Mouse (Mus musculus) kidney, adult 2 months (tissue): ENCODE measurements around the gene Vwa7. TPM values are rescaled to one million over a fixed set of nuclear protein-coding genes. Genes with fewer than 3 reads are reported as not detected.

Experiments used
- DNase-seq: peaks from one replicate; pipeline ENCODE4 v3.0.0; 2021
- H3K27ac ChIP-seq: fragments of 200-500 bp; 2 replicates; pipeline ENCODE4 v1.5.1; 2012; ENCODE audit warnings: low read depth, low read length, control low read depth, inconsistent platforms; ENCODE audit not compliant: insufficient read depth
- H3K27me3 ChIP-seq: fragments of 200-500 bp; replicated peaks from 2 replicates; pipeline ENCODE4 v1.6.1; 2012; ENCODE audit warnings: mild to moderate bottlenecking, moderate library complexity, low read length, inconsistent platforms; ENCODE audit not compliant: control insufficient read depth, insufficient read depth
- H3K36me3 ChIP-seq: fragments of 200-500 bp; 2 replicates; pipeline ENCODE4 v1.6.1; 2012; ENCODE audit warnings: mild to moderate bottlenecking, moderate library complexity, low read length, inconsistent platforms; ENCODE audit not compliant: control insufficient read depth, insufficient read depth
- H3K4me1 ChIP-seq: fragments of 200-500 bp; 2 replicates; pipeline ENCODE4 v1.6.1; 2011; ENCODE audit warnings: low read length; ENCODE audit not compliant: control insufficient read depth, insufficient read depth
- H3K4me3 ChIP-seq: fragments of 200-500 bp; 2 replicates; pipeline ENCODE4 v1.5.1; 2011; ENCODE audit warnings: mild to moderate bottlenecking, low read depth, low read length, control low read depth; ENCODE audit not compliant: insufficient read depth
- CTCF ChIP-seq: fragments of 200-500 bp; conservative IDR thresholded peaks from 2 replicates; pipeline ENCODE4 v1.5.1; 2011; ENCODE audit warnings: low read depth, mild to moderate bottlenecking, control low read depth, low read length, moderate library complexity, mixed read lengths; ENCODE audit not compliant: insufficient read depth, insufficient read length
- POLR2A ChIP-seq: fragments of 200-500 bp; IDR thresholded peaks from one replicate; pipeline ENCODE4 v1.6.1; 2011; ENCODE audit warnings: low read depth, low read length, control low read depth
- WGBS: fragments of 180-500 bp; shearing (Covaris S2); methylation state at CpG from one replicate; pipeline ENCODE4 v1.1.7; 2018; 5-methylcytosine and 5-hydroxymethylcytosine counted together
- polyA plus RNA-seq: library from polyadenylated mRNA; depleted of rRNA; stranded (reverse); fragments of >200 nt; gene quantifications from 2 replicates; pipeline ENCODE4 v1.2.3, GENCODE M21; 2012

Vwa7 gene
- polyA plus RNA-seq, 1 experiment: 0.89 TPM

DNA sequence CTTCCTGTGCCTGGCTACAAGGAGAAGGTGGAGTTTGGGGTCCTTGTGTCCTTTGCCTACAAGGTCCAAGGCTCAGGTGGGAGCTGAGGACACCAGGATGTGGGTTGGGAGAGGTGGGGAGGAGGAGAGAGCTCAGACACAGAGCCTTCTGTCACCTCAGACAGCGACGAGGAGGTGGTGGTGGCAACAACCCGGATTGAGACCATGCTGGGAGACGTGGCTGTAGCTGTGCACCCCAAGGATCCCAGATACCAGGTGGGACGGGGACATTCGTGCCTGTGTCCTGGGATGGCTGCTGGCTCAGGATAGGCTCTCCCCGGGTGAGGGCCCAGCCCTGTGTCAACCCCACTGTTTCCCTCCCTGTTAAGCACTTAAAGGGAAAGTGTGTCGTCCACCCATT is 4.9 kb upstream of the Vwa7 start:
- no peak overlapping the region for H3K27ac ChIP-seq
- no peak for DNase-seq
- 90% methylated on average over 8 of the region's 8 CpGs for WGBS
- no peaks in the 10 kb centered on the region for H3K4me1 ChIP-seq
- TF ChIP-seq CTCF (no peak), POLR2A (no peak)
- no peaks in the 10 kb centered on the region for H3K27me3 ChIP-seq
- no peaks in the 10 kb centered on the region; the same call in 1 of the 2 replicates for H3K36me3 ChIP-seq
- no peak overlapping the region for H3K4me3 ChIP-seq

DNA sequence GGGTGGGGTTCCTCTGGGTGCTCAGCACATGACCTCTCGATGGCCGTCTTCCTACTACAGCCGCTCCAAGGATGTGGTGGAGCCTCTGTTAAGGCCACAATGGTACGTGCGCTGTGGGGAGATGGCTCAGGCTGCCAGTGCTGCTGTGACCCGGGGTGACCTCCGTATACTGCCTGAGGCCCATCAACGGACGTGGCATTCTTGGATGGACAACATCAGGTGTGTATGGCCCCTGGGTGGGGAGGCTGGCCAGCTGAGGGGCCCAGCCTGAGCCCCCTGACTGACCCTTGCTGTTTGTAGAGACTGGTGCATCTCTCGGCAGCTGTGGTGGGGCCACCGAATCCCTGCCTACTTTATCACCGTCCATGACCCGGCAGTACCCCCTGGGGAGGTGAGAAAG is 3.9 kb upstream of the Vwa7 start:
- Histone ChIP-seq H3K27ac (no peak overlapping the region), H3K36me3 (no peaks in the 10 kb centered on the region; the same call in 1 of the 2 replicates), H3K27me3 (no peaks in the 10 kb centered on the region), H3K4me3 (no peak overlapping the region), H3K4me1 (no peaks in the 10 kb centered on the region)
- TF ChIP-seq POLR2A (no peak), CTCF (no peak)
- 89% methylated on average over 13 of the region's 13 CpGs for WGBS
- DNase-seq: no peak

DNA sequence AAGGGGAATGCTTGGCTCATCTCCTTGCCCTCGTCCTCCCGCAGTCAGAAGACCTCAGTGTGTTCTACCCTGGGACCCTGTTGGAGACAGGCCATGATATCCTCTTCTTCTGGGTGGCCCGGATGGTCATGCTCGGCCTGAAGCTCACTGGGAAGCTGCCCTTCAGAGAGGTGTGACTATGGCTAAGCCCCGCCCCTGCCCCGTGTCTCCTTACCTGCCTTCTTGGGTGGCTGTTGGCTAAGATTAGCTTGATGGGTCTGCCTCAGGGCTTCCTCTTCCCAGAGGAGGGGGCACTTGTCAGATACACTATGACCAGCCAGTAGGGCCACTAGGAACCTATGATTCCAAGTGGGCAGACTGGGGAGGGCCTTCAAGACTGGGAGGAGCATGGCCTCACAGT is 3.2 kb upstream of the Vwa7 start:
- H3K36me3 ChIP-seq: no peaks in the 10 kb centered on the region; the same call in 1 of the 2 replicates
- no peak for DNase-seq
- H3K27ac ChIP-seq: no peak overlapping the region
- no peaks in the 10 kb centered on the region for H3K4me1 ChIP-seq
- H3K4me3 ChIP-seq: no peak overlapping the region
- H3K27me3 ChIP-seq: no peaks in the 10 kb centered on the region
- no peak for TF ChIP-seq CTCF
- no peak for TF ChIP-seq POLR2A
- WGBS: 77% methylated on average over 6 of the region's 6 CpGs

DNA sequence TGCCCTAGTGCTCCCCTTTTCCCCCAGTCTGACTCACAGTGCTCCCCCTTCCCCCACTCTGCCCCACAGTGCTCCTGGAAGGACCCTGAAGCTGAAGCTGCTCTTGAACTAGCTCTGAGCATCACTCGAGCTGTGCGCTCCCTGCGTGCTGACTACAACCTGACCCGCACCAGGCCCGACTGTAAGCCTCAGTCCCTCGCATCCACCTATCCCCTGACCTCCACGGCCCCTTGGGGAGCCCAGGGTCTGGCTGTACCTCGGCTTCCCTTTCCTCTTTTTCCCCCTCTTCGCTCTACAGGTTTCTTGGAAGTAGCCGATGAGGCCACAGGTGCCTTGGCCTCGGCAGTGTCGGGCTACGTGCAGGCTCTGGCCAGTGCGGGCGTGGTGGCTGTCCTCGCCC is 1.1 kb upstream of the Vwa7 start:
- no peaks in the 10 kb centered on the region for H3K27me3 ChIP-seq
- no peaks in the 10 kb centered on the region for H3K4me1 ChIP-seq
- DNase-seq: no peak
- H3K36me3 ChIP-seq: no peaks in the 10 kb centered on the region; the same call in 1 of the 2 replicates
- H3K4me3 ChIP-seq: no peak overlapping the region
- TF ChIP-seq CTCF (no peak), POLR2A (no peak)
- WGBS: 92% methylated on average over 16 of the region's 16 CpGs
- no peak overlapping the region for H3K27ac ChIP-seq

DNA sequence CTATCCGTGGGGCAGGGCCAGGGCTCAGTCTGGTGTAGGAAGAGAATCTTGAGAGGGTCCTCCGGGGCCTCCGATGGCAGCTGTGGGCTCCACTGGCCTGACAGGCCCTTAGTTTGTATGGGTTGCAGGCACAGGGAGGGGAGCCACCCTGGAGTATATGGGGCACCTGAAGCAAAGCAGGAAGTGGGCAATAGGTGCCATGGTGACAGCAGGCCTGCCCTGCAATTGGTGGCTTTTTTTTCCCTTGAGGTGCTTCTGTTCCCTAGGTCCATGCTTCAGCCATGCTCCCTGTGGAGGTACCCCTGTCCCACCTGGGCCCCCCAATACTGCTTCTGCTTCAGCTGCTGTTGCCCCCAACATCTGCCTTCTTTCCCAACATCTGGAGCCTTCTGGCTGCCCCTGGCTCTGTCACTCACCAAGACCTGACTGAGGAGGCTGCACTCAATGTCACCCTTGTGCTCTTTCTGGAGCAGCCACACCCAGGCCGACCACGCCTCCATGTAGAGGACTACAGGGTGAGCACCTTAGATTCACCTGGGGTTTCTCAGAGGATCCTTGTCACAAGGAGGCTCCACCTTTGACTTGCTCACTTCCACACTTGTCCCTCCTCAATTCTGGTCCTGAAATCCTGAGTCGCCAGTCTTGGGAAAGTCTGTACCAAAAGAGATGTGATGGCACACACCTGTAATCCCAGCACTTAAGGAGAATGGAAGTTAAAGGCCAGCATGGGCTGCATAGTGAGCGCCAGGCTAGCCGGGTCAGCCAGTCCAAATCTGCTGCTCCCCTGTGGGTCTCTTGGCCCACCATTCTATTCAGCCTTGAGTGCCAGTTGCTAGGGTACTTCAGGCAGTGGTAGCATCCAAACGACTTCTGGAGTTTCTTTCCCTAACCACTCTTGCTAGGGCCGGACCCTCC is 669 bp downstream of the Vwa7 start:
- Histone ChIP-seq H3K27ac (no peak overlapping the region), H3K27me3 (no peaks in the 10 kb centered on the region), H3K4me1 (no peaks in the 10 kb centered on the region), H3K36me3 (no peaks in the 10 kb centered on the region), H3K4me3 (no peak overlapping the region)
- WGBS: 79% methylated on average over 10 of the region's 10 CpGs
- no peak for DNase-seq
- TF ChIP-seq CTCF (no peak), POLR2A (no peak)

DNA sequence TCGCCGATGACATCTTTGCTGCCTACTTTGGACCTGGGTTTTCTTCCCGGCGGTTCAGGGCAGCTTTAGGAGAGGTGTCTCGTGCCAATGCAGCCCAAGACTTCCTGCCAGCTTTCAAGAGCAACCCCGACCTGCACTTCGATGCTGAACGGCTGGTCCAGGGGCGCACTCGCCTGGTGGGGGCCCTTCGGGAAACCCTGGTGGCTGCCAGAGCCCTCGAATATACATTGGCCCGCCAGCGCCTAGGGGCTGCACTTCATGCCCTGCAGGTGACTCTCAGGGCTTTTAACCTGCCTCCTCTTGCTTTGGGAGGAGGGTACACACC is 1.3 kb downstream of the Vwa7 start:
- Histone ChIP-seq H3K27ac (no peak overlapping the region), H3K4me1 (no peaks in the 10 kb centered on the region), H3K27me3 (no peaks in the 10 kb centered on the region), H3K4me3 (no peak overlapping the region), H3K36me3 (no peaks in the 10 kb centered on the region)
- 76% methylated on average over 14 of the region's 14 CpGs for WGBS
- no peak for TF ChIP-seq CTCF
- no peak for TF ChIP-seq POLR2A
- DNase-seq: no peak

DNA sequence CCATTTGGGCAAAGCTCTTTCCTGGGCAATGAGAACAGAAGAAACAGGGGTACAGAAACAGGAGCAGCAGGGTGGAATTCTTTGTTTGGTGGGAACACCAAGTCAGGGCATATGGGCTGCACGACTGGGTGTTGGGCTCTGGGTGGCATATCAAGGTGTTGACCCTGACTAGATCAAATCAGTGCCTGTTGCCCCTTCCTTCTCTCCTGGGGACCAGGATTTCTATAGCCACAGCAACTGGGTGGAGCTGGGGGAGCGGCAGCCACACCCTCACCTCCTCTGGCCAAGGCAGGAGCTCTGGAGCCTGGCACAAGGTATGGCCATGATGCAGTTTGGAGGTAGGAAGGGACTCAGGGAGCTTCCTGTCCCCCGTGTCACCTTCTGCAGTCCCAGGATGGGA is 1.8 kb downstream of the Vwa7 start:
- Histone ChIP-seq H3K4me1 (no peaks in the 10 kb centered on the region), H3K27ac (no peak overlapping the region), H3K27me3 (no peaks in the 10 kb centered on the region), H3K36me3 (no peaks in the 10 kb centered on the region), H3K4me3 (no peak overlapping the region)
- no peak for DNase-seq
- WGBS: 92% methylated on average over 3 of the region's 3 CpGs
- TF ChIP-seq CTCF (no peak), POLR2A (no peak)
